Mouse (Mus musculus): ENCODE measurements around the gene Fam102a.

Gene Fam102a

GRCm38 (mm10) chr2:32514335-32514734 lies 20.8 kb upstream of the Fam102a start:
- DNase-seq (ENCODE audit: low read depth, low spot score), result peak; percentile 36

- DNase-seq (ENCODE audit: low read depth, low spot score), result no peak
These were observed 17.8 kb upstream of the Fam102a start for GRCm38 (mm10) chr2:32517233-32517867.

GRCm38 (mm10) chr2:32520034-32520990 lies 14.8 kb upstream of the Fam102a start:
- DNase-seq (ENCODE audit: low read depth, low spot score), result no peak

- no peak for DNase-seq (ENCODE audit: low read depth, low spot score)
These were observed 10.5 kb upstream of the Fam102a start for GRCm38 (mm10) chr2:32524536-32525031.

- no peak for DNase-seq (ENCODE audit: low read depth, low spot score)
These were observed 9.3 kb upstream of the Fam102a start for GRCm38 (mm10) chr2:32525816-32526215.

GRCm38 (mm10) chr2:32527468-32527966 lies 7.6 kb upstream of the Fam102a start:
- DNase-seq (ENCODE audit: low read depth, low spot score), result no peak

GRCm38 (mm10) chr2:32528326-32528725 lies 6.8 kb upstream of the Fam102a start:
- no peak for DNase-seq (ENCODE audit: low read depth, low spot score)

GRCm38 (mm10) chr2:32530479-32530878 lies 4.7 kb upstream of the Fam102a start:
- DNase-seq (ENCODE audit: low read depth, low spot score), result no peak

- no peak for DNase-seq (ENCODE audit: low read depth, low spot score)
These were observed 2.0 kb upstream of the Fam102a start for GRCm38 (mm10) chr2:32533163-32533562.

- peak; percentile 59 for DNase-seq (ENCODE audit: low read depth, low spot score)
These were observed 935 bp upstream of the Fam102a start for GRCm38 (mm10) chr2:32534061-32534732.

GRCm38 (mm10) chr2:32535501-32535991 lies 414 bp downstream of the Fam102a start:
- DNase-seq (ENCODE audit: low read depth, low spot score), result no peak

- no peak for DNase-seq (ENCODE audit: low read depth, low spot score)
These were observed 1.0 kb downstream of the Fam102a start for GRCm38 (mm10) chr2:32536086-32536633.

- peak; percentile 70 for DNase-seq (ENCODE audit: low read depth, low spot score)
These were observed 1.7 kb downstream of the Fam102a start for GRCm38 (mm10) chr2:32536634-32537359.

- DNase-seq (ENCODE audit: low read depth, low spot score), result no peak
These were observed 2.3 kb downstream of the Fam102a start for GRCm38 (mm10) chr2:32537360-32537905.

- no peak for DNase-seq (ENCODE audit: low read depth, low spot score)
These were observed 2.8 kb downstream of the Fam102a start for GRCm38 (mm10) chr2:32537941-32538340.

GRCm38 (mm10) chr2:32538461-32538860 lies 3.3 kb downstream of the Fam102a start:
- DNase-seq (ENCODE audit: low read depth, low spot score), result peak; percentile 47

- DNase-seq (ENCODE audit: low read depth, low spot score), result peak; percentile 46
These were observed 4.4 kb downstream of the Fam102a start for GRCm38 (mm10) chr2:32539452-32539981.

- no peak for DNase-seq (ENCODE audit: low read depth, low spot score)
These were observed 6.3 kb downstream of the Fam102a start for GRCm38 (mm10) chr2:32541333-32541908.

- DNase-seq (ENCODE audit: low read depth, low spot score), result no peak
These were observed 6.9 kb downstream of the Fam102a start for GRCm38 (mm10) chr2:32541986-32542573.
